Mouse (Mus musculus) bone marrow, adult 2 months (tissue): ENCODE measurements around the gene Gm14137.
A peak's percentile ranks its signal among the peaks of the same experiment; 100 is the strongest.

Experiments
- CTCF ChIP-seq: fragments of 200-500 bp; IDR thresholded peaks from 2 replicates; pipeline ENCODE4 v1.5.1; 2011; ENCODE audit warnings: low read length, control low read depth; ENCODE audit not compliant: control insufficient read depth, insufficient read depth
- POLR2A ChIP-seq: fragments of 200-500 bp; IDR thresholded peaks from 2 replicates; pipeline ENCODE4 v1.6.1; 2011; ENCODE audit warnings: low read depth, mild to moderate bottlenecking, control low read depth, low read length, borderline replicate concordance; ENCODE audit not compliant: control insufficient read depth

DNA sequence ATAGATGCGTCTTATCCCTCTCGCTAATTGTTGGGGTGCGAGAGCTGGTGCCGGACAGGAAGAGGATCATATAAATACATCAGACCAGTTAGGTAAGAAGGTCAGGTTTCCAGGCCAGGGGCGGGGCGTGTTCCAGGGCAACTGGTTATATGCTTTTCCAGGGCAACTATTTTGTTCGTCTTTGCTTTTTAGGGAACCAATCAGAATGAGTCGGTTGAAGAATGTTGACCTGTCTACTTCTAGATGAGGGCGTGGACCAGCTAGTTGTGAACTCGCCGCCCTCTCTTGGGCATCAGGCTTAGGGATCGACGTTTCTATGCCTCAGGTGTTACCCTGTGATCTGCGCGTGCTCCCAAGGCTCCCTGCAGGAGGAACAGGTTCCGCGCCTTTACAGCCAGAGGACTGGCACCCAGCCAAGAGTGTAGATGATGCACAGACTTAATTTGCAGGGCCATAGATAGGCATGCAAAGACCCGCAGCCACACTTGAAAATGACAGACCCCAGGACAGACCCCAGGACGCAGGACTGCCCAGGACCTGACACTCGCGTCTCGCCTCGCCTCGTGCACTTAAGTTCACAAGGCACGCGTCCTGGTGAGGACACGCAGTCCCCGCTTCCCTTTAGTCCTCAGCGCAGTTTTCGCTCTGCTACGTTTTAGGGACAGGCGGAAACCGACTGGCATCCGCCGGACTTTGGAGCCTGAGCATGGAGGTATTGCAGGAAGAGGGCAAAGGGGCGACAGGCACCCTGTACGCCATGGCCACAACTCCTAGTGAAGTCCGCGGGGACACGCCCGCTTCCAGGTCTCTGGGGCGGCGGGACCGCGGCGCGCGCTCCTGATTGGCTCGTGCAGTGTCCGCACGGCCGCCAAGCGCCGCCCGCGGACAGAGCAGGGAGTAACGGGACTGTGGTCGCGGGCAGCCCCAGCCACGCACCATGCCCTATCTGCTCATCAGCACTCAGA lies 7.1 kb upstream of the Gm14137 start, which contains the start of gene Gchfr:
- no peak for TF ChIP-seq CTCF
- peak; percentile 30; the same call in 1 of the 2 replicates for TF ChIP-seq POLR2A
